Mouse (Mus musculus) spleen, adult 12 weeks (tissue): ENCODE results near the gene Pcx.

Experiments used
- DNase-seq: peaks from one replicate; pipeline ENCODE4 v3.0.0; 2022; ENCODE audit warnings: low spot score

The Pcx gene

DNA sequence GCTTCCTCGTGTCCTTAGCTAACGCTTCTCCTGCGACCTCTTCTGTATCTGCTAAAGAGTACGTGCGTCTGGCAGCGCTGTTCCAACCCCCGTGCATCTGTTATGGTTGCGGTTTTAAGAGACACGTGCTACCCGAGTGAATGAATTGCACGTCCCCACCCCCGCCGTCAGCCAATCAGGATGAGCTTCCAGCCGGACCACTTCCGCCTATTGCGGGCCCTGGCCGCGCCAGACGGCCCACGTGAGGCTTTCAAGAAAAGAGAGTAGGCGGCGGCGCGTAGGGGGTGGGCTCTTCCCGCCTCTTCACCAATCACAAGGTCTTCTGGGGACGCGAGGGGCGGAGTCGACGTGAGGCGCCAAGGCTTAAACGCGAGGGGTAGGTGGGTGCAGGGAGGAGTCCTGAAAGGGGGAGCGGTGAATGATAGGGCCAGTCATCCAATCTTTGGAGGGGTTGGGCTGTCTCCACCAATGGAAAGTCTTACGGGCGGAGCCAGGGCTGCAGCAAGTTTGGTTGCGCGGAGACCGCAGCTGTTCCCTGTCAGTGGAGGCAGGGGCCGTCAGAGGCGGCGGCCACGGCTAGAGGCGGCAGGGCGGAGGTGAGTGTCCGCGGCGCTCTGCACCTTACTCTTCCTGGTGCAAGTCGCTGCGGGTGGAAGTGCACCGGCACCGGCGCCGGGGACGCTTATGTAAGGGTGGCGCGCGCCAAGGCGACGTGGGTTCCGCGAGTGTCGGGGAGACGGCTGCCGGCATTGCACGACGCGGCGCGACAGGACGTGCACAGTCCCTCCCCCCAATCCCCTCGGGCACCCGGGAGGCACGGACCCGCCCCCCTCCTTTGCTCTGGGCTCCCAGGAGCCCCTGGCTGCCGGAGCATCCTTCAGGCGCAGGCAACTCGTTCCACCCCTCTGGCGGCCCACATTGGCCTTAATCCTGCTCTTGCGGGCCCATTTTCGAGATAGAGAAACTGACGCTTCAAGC, at the start of gene Pcx:
TSS of gene Pcx (plus strand) at position 487 of the 978 bp plus-strand sequence.
- peak; percentile 98 for DNase-seq

DNA sequence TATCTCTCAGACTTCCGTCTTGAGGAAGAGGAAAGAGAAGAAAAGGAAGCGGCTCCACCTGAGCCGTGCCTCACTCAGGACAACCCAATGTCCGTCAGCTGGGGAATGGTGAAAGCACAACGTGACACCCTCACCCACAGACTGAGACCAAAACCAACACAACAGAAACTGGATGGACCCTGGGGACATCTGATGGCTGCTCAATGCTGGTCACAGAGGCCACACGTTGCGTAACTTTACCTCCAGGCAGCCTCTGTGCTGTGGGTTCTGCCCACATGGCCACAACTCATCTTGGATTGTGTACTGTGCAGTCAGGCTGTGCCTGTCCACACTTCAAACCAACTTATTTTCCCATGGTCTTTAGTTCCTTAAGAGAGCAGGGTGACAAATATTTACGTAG, 48.3 kb upstream of the Pcx start:
- DNase-seq = no peak

DNA sequence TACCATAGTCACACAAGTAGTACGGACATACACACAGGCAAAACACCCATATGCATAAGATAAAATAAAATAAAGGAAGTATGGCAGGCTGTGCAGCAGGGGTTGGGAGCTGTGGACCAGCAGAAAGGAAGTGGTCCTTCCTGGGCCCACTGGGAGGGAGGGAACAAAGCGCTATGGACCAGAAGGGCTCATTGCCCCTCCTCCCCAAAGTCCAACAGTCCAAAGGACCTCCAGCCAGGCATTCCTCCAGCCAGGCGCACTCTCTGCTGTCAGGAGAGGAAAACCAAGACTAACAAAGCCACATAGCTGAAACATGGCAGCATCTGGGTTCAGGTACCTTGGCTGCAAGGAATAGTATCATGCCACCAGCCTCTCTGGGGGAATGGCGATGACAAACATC, 45.6 kb upstream of the Pcx start:
- no peak for DNase-seq

DNA sequence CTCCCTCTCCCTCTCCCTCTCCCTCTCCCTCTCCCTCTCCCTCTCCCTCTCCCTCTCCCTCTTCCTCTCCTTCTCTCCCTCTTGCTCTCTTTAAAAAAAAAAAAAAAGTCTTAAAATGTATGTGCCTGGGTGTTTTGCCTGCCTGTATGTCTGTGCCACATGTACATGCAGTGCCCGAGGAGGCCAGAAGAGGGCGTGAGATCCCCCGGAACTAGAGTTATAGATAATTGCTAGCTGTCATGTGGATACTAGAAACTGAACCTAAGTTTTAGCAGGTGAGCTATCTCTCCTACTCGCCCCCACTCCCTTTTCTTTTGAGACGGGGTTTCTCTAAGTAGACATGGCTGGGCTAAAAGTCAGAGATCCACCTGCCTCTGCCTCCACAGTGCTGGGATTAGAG, 41.9 kb upstream of the Pcx start:
- DNase-seq = peak; percentile 12

DNA sequence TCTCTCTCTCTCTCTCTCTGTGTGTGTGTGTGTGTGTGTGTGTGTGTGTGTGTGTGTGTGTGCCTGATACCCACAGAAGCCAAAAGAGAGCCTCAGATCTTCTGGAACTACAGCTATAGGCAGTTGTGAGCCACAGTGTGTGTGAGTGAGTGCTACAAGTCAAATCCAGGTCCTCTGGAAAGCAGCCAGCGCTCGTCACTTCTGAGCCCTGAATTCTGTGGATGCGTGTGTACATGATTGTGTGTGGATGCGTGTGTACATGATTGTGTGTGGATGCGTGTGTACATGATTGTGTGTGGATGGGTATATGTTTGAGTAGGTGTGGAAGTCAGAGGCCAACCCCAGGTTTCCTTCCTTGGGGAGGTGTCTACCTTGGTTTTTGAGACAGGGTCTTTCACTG, 36.7 kb upstream of the Pcx start:
- no peak for DNase-seq

DNA sequence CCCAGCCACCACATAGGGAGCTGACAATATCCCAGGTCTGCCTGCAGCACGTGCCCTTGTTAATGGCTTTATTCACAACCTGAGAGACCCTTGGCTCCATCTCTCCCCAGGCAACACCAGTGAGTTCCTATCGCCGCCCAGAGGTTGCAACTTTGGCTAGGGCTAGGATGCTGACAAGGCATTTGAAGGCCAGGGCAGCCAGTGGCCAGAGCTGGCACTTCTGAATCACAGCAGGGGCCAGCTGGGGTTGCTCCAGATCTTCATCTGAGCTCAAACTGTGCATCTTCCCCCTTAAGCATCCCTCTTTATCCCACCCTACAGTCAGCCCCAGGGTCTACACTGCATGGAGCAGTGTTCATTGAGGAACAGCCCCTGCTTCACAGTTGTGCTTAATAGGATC, 35.5 kb upstream of the Pcx start:
- DNase-seq = no peak

DNA sequence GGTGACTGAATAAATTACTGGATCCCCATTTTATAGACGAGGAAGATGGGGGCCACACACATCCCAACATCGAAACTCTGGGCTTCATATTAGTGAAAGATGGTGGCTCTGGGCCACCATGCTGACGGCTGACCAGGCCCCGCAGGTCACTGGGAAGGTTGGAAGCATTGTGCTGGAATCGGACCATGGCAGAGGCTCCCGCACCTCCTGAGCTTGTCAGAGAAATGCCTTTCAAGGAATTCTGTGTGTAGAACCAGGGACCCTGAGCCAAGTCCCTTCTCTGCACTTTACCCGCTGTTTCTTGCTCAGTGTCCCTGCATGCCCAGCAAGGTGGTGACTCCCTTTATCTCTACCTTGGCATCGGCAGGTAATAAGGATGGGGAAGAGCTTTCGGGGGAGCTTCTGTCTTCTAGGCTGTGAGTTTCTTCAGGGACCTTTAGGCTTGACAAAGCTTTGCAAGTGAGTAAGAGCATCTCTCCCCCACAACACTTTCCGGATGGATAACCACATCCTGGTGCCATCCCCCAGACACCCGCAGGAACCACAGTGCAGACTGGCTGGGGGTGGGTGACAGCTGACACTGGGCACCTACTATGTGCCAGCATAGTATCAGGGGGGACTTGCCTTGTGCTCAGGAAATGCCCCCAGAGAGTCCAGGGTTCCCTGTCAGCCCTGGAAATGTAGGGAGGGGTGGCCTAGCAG, 34.9 kb upstream of the Pcx start:
- no peak for DNase-seq

DNA sequence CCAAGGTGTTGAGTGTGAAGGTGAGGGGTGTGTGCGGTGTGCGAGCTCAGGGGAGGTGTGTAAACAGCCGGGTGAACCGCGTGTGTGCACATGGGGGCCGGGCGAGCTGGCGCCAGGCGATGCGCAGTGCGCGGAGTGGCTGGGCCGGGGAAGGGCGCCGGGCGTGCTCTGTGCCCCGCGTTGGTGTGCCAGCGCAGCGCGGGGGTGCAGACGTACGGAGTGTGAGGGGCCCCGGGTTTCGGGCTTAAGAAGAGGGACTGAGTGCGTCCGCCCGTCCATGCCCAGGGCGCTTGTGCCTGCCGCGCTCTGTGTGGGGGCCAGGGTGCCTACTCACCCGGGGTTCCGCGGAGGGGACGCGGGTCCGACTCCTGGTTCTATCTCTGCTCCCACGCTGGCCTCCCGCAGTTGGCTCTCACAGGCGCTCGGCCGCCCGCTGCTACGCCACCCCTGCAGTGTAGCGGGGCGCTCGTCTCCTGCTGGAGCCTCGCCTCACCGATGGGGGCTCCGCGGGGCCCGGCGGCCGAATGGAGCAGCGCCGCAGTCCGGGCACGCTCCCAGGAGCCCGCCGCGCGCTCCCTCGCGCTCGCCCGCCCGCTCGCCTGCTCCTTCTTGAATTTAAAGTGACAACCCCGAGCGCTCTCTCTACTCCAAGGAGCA, 33.5 kb upstream of the Pcx start:
- no peak for DNase-seq

DNA sequence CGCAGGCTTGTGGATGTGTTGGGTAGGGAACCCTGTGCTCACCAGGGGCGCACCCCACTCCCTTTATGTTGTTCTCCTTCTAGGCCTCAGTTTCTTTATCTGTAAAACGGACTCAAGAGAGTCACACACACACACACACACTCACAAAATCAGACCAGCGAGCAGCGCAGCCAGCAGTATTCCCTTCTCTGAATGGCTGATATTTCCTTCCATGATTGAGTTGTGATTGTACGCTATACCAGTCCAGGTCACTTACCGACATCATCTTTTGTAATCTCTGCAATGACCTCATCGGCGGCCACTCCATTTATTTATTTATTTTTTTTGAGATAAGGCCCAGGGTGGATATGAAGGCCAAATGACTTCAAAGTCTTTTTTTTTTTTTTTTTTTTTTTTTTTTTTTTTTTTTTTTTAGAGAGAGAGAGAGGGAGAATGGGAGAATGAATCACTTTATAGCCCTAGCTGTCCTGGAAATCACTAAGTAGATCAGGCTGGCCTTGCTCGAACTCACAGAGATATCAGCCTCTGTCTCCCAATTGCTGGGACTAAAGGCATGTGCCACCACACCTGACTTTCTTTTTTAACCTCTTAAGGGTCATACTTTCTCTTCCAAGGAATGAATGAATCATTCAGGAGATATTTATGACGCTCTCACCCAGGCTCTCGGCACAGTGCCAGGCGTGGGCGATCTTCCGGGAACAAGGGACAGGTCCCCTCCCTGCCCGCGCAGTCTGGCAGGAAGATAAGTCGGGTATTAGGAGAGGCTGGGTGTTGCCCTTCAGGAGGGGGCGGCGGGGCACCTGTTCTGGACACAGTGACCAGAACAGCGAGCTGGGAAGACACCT, 32.7 kb upstream of the Pcx start, which contains the start of gene Syt12:
TSS of gene Syt12 (minus strand) at position 103 of the 845 bp plus-strand sequence.
- no peak for DNase-seq

DNA sequence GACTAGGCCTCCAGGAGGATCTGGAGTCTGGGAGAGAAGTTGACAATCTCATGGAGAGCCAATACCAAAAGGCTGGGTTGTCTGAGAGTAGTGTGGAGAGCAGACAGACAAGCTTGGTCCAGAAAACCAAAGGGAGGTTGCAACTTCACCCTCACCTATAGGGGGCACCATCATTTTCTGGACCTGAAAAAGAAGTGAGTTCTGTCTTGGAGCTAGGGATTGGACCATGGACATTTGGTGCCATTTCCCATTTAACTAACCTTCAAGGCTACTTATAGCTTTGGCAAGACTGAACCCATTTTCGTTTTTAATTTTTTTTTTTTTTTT, 32.1 kb upstream of the Pcx start:
- no peak for DNase-seq

DNA sequence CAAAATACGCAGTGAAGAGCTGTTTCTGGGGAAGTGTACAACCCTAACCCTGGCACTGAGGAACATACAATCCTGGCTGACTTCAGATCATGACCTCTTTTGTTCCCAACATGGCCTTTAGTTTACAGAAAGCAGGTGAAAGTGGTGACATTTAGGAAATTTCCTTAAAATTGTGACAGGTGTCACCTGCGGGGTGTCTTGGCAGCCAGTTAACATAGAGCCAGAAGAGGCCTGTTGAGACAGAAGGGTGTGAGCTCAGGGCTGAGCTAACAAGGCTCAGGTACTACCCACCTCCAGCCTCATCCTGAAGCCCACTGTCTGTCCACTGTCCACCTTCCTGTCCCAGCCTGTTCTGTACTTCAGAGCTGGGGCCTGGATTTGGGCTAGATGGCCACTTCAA, 30.2 kb upstream of the Pcx start:
- no peak for DNase-seq

DNA sequence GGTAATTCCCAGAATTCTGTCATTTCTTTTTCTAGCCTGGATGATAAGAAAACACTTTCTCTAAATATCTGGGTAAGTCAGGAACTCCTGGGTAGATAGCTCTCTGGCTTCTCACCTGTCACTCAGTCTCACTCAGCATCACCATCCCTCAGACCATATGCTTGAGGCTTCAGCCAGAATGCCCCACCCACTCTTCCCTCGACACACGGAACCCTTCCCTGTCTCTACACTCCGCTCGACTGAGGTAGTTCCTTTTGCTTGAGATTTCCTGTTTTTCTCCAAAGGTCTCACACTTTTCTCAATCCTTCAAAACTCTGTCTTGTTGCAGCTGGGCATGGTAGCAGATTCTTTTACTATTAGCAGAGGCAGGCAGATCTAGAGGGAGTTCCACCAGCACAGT, 28.9 kb upstream of the Pcx start:
- no peak for DNase-seq

DNA sequence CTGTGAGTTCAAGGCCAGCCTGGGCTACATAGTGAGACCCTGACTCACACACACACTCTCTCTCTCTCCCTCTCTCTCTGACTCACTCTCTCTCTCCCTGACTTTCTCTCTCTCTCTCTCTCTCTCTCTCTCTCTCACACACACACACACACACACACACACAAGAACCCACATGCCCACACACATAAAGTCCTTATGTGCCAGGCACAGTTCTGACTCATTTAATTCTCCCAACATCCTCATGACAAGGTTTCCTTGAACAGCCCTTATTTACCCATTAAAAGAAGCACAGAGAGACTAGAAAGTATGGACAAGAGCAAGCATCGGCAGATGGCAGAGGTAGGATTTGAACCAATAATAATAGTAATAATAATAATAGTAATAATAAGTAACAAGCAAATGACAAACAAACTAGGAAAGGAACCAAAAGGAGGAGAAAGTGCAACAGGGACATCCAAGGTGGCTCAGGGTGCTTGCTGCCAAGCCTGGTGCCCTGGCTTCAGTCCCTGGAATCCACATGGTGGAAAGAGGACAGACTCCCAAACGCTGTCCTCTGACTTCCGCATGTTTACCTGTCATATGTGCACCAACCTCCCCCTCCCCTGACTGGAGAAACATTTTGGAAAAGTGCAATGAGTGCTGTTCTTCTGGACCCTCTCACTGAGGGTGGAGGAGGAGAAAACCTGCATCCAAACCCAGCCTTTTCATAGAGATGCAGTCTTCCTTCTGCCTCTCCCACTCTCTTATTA, 28.0 kb upstream of the Pcx start:
- no peak for DNase-seq

DNA sequence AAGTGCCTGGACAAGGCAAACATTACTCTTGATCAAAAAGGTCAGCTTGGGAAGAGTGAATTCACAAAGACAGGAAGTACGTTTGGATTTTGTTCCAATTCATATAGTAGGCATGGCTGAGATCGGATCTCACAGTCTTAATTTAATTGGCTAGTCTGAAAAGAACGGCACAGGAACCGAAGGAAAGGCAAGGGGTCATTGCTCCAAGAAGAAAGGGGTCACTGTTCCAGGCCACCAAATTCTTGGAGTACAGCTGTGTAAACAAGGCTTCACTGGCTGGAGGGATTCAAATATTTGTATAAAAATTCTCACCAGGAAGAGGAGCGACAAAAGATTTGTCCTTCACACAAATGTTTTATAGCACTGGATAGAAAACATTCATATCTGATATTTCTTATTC, 25.3 kb upstream of the Pcx start:
- no peak for DNase-seq

DNA sequence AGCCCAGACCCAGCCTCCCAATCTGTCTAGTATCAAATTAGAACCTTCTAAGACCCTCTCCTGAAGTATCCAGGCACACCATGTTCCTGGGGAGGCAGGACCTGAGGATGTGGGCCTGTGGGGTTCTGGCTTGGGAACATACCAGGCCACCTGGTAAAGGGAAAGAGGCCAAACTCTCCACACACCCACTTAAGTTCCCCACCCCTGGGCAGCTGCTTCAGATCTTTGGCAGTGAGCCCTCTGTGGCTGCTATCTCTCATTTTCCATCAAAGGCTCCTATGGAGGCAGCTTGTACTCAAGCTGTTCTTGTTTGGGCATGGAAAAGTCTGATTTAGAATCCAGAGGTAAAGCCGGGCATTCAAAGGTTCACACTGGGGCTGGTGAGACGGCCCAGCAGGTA, 22.4 kb upstream of the Pcx start:
- DNase-seq = no peak

DNA sequence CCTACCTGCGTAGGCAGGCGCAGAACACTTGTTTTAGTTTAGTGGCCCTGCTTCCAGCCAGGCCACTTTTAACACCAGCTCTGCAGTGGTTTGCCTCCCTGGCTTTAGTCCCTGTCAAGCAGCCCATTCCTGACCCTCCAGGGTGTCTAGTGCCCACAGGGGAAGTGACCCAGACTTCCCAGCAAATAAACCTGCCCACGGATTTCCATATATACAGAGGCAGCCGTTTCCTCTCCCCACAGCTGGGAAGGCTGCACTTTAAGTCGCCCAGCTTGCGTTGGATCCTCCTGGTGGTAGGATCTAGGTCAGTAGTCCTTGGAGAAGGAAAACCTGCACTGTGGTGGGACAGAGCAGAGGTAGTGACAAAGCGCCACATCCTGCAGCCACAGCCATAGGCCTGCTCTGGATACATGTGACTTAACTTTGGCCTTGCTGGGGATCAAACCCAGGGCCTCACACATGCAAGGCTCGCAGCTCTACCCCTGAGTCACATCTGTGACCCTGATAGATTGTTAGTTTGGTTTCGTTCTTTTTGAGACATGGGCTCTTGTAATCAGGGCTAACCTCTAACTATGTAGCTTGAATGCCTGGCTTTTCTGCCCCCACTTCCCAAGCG, 19.1 kb upstream of the Pcx start:
- no peak for DNase-seq

DNA sequence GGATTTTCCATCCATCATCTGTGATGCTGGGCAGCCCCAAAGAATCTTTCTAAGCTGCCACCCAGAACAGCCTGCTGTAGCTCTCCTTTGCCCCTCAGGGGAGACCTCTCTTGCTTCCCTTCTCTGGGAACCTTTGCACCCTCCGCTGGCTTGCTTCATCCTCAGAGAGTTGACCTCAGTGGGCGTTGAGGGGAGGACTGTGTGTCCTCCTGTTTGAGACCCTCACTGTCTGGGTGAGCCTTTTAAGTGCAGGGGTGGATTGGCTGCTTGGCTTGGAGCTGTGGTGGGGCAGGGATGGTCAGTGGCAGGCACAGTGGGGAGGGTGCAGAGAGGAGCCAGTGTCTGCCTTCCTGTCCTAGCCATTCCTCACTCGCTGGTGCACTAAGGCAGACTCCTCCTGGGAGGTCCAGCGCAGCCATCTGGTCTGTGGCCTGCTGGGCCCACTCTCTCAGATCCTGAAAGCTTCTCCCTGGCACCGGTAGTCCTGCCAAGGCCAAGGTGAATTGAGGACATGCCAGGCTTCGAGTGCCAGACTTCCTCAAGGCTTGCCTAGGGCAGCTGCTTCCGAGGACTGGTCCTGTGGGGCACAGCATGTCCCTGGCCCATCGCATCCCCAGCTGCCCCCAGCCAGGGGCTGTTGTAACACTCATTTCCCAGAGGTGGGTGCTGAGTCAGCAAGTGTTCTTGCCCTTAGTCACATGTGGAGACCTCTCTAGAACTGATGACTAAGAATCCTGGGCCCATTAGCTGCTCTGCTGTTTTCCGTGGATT, 17.6 kb upstream of the Pcx start:
- DNase-seq = no peak

DNA sequence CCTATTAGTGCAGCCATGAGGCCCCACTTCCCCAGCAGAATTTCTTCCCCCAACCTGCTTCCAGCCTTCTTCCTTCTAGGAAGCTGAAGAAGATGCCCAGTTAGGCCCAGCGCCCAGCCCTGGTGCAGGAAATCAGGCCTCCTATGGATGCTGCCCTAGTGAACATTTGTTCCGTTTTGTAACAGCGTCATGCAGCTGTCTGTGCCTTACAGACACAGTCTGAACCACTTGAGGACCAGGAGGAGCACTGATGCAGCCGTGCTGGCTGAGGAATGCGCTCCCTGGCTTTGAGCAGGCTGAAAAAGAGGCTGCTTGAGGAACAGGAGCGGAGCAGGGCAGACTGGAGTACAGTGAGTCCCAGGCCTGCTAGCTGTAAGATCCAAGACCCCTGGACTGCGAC, 15.6 kb upstream of the Pcx start:
- no peak for DNase-seq

DNA sequence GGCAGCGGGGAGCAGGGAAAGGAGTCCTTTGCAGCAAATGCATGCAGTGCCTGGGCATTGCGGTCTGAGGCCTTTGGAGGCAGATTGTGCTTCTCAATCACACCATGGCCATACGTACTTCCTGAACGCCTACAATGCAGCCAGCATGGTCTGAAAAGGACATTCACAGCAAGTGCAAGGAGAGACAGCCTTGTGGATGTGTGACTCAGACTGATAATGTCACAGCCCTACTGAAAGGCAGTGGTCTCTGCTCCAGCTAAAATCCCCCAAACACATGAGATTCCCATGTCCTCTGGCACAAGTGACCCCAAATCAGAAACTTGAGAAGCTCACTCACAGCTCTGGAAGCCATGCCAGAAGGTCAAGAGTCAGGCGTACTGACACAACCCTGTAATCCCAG, 14.5 kb upstream of the Pcx start:
- DNase-seq = no peak
